Mouse (Mus musculus) cortical plate, adult 2 months (tissue): ENCODE measurements around the gene Tsga10ip.

ENCODE experiments used
- CTCF ChIP-seq: fragments of 200-500 bp; IDR thresholded peaks from 2 replicates; pipeline ENCODE4 v1.5.1; 2011; ENCODE audit warnings: mild to moderate bottlenecking, control low read depth, low read length; ENCODE audit not compliant: insufficient read depth; ENCODE audit errors: extremely low read depth
- POLR2A ChIP-seq: fragments of 200-500 bp; IDR thresholded peaks from 2 replicates; pipeline ENCODE4 v1.6.1; 2011; ENCODE audit warnings: mild to moderate bottlenecking, low read length, control low read depth; ENCODE audit not compliant: insufficient read depth; ENCODE audit errors: extremely low read depth

DNA sequence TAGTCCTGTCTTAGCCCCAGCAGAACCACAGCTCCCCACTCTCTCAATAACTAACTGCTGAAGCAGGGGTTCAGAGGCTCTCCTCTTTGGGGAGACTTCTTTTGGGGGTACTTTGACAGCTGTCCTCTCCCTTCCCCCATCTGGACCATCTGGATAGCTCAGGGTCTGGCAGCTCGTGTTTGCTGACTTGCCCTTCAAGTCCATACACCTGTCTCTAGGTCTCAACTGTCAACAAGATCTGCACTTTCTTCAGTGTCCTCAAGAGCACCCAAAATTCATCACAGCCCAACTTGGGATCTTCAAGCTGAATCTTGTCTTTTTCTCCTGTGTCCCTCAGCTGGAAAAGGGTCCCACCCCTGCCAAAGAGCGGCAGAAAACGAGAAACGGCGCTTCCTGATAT lies 19.5 kb upstream of the Tsga10ip start:
- TF ChIP-seq POLR2A = no peak
- TF ChIP-seq CTCF = no peak
